8 mouse cellular contexts compared by ENCODE assay signal in genomic region chr1:74800424-74800888, GRCm38 (mm10). TPM values are rescaled to one million over a fixed set of nuclear protein-coding genes. Genes with fewer than 3 reads are reported as not detected.
A peak's percentile ranks its signal among the peaks of the same experiment; 100 is the strongest.
DNase-seq lines count a peak whose midpoint lies in the region; ATAC-seq and TF ChIP-seq lines count a peak whose summit lies in the region.

No protein-coding gene starts in this region.

- H3K4me3 ChIP-seq in layer of hippocampus, adult 2 months: peak overlapping the region; percentile 45
- H3K4me3 ChIP-seq in hindbrain, embryonic 16.5 days (ENCODE audit: low read length): peak overlapping the region; percentile 31
- H3K4me3 ChIP-seq in myocyte: no peak overlapping the region

- H3K4me1 ChIP-seq in hindbrain, embryonic 16.5 days (ENCODE audit: control insufficient read depth, insufficient read depth, low read depth, low read length): peaks cover 23% of the 10 kb centered on the region

- H3K9ac ChIP-seq in hindbrain, embryonic 16.5 days (ENCODE audit: low read depth, low read length): peak overlapping the region; percentile 22

- no peak for TF ChIP-seq CTCF in layer of hippocampus, adult 2 months (conservative IDR thresholded peaks at IDR 0.05)
- TF ChIP-seq CTCF in brain, embryonic 14.5 days (IDR thresholded peaks at IDR 0.05; ENCODE audit: borderline replicate concordance, extremely low read depth, insufficient read depth, insufficient read length): no peak

- 1% methylated on average over 29 of the region's 29 CpGs for WGBS in hindbrain, embryonic 16.5 days

- peak overlapping the region; percentile 36; the same call in 1 of the 2 replicates for H3K27ac ChIP-seq in layer of hippocampus, adult 2 months
- no peak overlapping the region for H3K27ac ChIP-seq in hindbrain, embryonic 16.5 days (ENCODE audit: low read depth, low read length)

- TF ChIP-seq POLR2A in brain, embryonic 14.5 days (IDR thresholded peaks at IDR 0.05; ENCODE audit: borderline replicate concordance, extremely low read depth, insufficient read depth, insufficient read length, poor library complexity, severe bottlenecking): no peak
- TF ChIP-seq POLR2A in myocyte (IDR thresholded peaks at IDR 0.05; ENCODE audit: insufficient read length, low read depth): no peak

- peaks cover 55% of the 10 kb centered on the region for H3K27me3 ChIP-seq in hindbrain, embryonic 16.5 days (replicated peaks; ENCODE audit: control insufficient read depth, insufficient read depth, low read length)
- H3K27me3 ChIP-seq in myocyte (ENCODE audit: control insufficient read depth, insufficient read depth, insufficient read length): no peaks in the 10 kb centered on the region

- no peaks in the 10 kb centered on the region for H3K9me3 ChIP-seq in hindbrain, embryonic 16.5 days (ENCODE audit: control insufficient read depth, low read length)

- H3K36me3 ChIP-seq in hindbrain, embryonic 16.5 days (ENCODE audit: control insufficient read depth, insufficient read depth, low read length): no peaks in the 10 kb centered on the region
- no peaks in the 10 kb centered on the region for H3K36me3 ChIP-seq in myocyte (ENCODE audit: control insufficient read depth, insufficient read depth)

- ATAC-seq in hindbrain, embryonic 16.5 days: no peak
- ATAC-seq in erythroid progenitor cell, adult 5-6 weeks (replicated peaks; ENCODE audit: low FRiP score, poor library complexity, severe bottlenecking): no peak

- H3K79me2 ChIP-seq in myocyte (ENCODE audit: control insufficient read depth, insufficient read depth): no peaks in the 10 kb centered on the region

- DNase-seq in layer of hippocampus, adult 2 months (ENCODE audit: low spot score in 2 of 2): no peak
- no peak for DNase-seq in layer of hippocampus, adult 9-11 months
- peak; percentile 42 for DNase-seq in brain, embryonic 14.5 days (ENCODE audit: low read depth)
- DNase-seq in layer of hippocampus, adult 8-10 months (ENCODE audit: low spot score in 2 of 2): no peak
- DNase-seq in ovary, postnatal 14 days (ENCODE audit: low spot score): no peak

- H3K4me2 ChIP-seq in hindbrain, embryonic 16.5 days (ENCODE audit: low read length): peak overlapping the region; percentile 50
- peak overlapping the region; percentile 49 for H3K4me2 ChIP-seq in myocyte (ENCODE audit: low read depth)

- no peak overlapping the region for H3ac ChIP-seq in myocyte (ENCODE audit: control insufficient read depth, insufficient read length)

TF ChIP-seq in myocyte, 11 proteins besides CTCF, POLR2A, EP300 and RAD21:
- TF ChIP-seq MYOD1 (IDR thresholded peaks at IDR 0.05; ENCODE audit: control insufficient read depth in 1 of 3, insufficient read length in 2 of 3, low read depth in 2 of 3) (peak in 2 of 3 experiments; percentile 73 to 84), MYOG (IDR thresholded peaks at IDR 0.05; ENCODE audit: control insufficient read depth in 1 of 3, insufficient read depth in 1 of 3, insufficient read length in 2 of 3, low read depth in 2 of 3) (peak in 2 of 3 experiments; percentile 53 to 87), SRF (IDR thresholded peaks at IDR 0.05; ENCODE audit: control insufficient read depth, insufficient read length, low read depth) (no peak)

RNA-seq across cellular contexts. Expression of gene Wnt10a, which starts 9.1 kb away (rescaled TPM):
- 1 to 10 TPM; 2.5 to 3.3 TPM for total RNA-seq in layer of hippocampus, adult 2 months (2021)
- 0.73 and 0.77 TPM in 2 replicates for polyA plus RNA-seq in brain, embryonic 14.5 days (2012; rRNA removed)
- polyA plus RNA-seq in hindbrain, embryonic 16.5 days (2015; fragmentation: Nextera tagmentation; extraction: Ambion mirVana): 0.40 TPM in 2 replicates
- polyA plus RNA-seq in myocyte (2012; fragmentation: generic; extraction: Trizol): 44.0 TPM
- total RNA-seq in erythroid progenitor cell, adult 5-6 weeks (2015; ENCODE audit: low replicate concordance): not detected in 2 replicates
- not detected in 2 replicates for total RNA-seq in erythroid progenitor cell, adult 5-6 weeks (2017; ENCODE audit: low replicate concordance)
- total RNA-seq in layer of hippocampus, adult 8-10 months (2022): 1 to 10 TPM; 2.5 to 4.3 (median 3.3) TPM

RNA-seq across cellular contexts. Expression of gene Wnt6, which starts 28.8 kb away (rescaled TPM):
- total RNA-seq in layer of hippocampus, adult 2 months (2021): 1 to 10 TPM in 1 of 2 experiments, under 1 TPM in 1; 0.79 to 1.1 TPM
- 4.4 and 9.1 TPM in 2 replicates for polyA plus RNA-seq in brain, embryonic 14.5 days (2012; rRNA removed)
- 4.9 and 6.1 TPM in 2 replicates for polyA plus RNA-seq in hindbrain, embryonic 16.5 days (2015; fragmentation: Nextera tagmentation; extraction: Ambion mirVana)
- 3.1 TPM for polyA plus RNA-seq in myocyte (2012; fragmentation: generic; extraction: Trizol)
- not detected in 2 replicates for total RNA-seq in erythroid progenitor cell, adult 5-6 weeks (2015; ENCODE audit: low replicate concordance)
- not detected in 2 replicates for total RNA-seq in erythroid progenitor cell, adult 5-6 weeks (2017; ENCODE audit: low replicate concordance)
- total RNA-seq in layer of hippocampus, adult 8-10 months (2022): 1 to 10 TPM; 1.0 to 1.7 (median 1.4) TPM

RNA-seq across cellular contexts. Expression of gene Prkag3, which starts 51.4 kb away (rescaled TPM):
- not detected for total RNA-seq in layer of hippocampus, adult 2 months (2021)
- polyA plus RNA-seq in brain, embryonic 14.5 days (2012; rRNA removed): 0.09 and 0.10 TPM in 2 replicates
- polyA plus RNA-seq in hindbrain, embryonic 16.5 days (2015; fragmentation: Nextera tagmentation; extraction: Ambion mirVana): 0.13 and 0.36 TPM in 2 replicates
- polyA plus RNA-seq in myocyte (2012; fragmentation: generic; extraction: Trizol): 24.6 TPM
- total RNA-seq in erythroid progenitor cell, adult 5-6 weeks (2015; ENCODE audit: low replicate concordance): not detected in 2 replicates
- total RNA-seq in erythroid progenitor cell, adult 5-6 weeks (2017; ENCODE audit: low replicate concordance): not detected in 2 replicates
- total RNA-seq in layer of hippocampus, adult 8-10 months (2022): under 1 TPM in 3 of 4 experiments, not detected in 1; 0.16 to 0.36 (median 0.19) TPM

RNA-seq across cellular contexts. Expression of gene Cdk5r2, which starts 54.3 kb away (rescaled TPM):
- total RNA-seq in layer of hippocampus, adult 2 months (2021): 100 to 1,000 TPM; 193 to 196 TPM
- 51.5 and 90.9 TPM in 2 replicates for polyA plus RNA-seq in brain, embryonic 14.5 days (2012; rRNA removed)
- polyA plus RNA-seq in hindbrain, embryonic 16.5 days (2015; fragmentation: Nextera tagmentation; extraction: Ambion mirVana): 8.4 and 9.4 TPM in 2 replicates
- 0.05 TPM for polyA plus RNA-seq in myocyte (2012; fragmentation: generic; extraction: Trizol)
- not detected in 2 replicates for total RNA-seq in erythroid progenitor cell, adult 5-6 weeks (2015; ENCODE audit: low replicate concordance)
- not detected in 2 replicates for total RNA-seq in erythroid progenitor cell, adult 5-6 weeks (2017; ENCODE audit: low replicate concordance)
- 100 to 1,000 TPM; 159 to 177 (median 168) TPM for total RNA-seq in layer of hippocampus, adult 8-10 months (2022)
